Mouse (Mus musculus) heart, adult 2 months (tissue): ENCODE results near the gene Hes2.

Experiments
- CTCF ChIP-seq: fragments of 200-600 bp; IDR thresholded peaks from 2 replicates; pipeline ENCODE4 v1.8.1; 2022; ENCODE audit warnings: antibody characterized with exemption, mild to moderate bottlenecking, moderate library complexity
- EP300 ChIP-seq: fragments of 200-500 bp; IDR thresholded peaks from 2 replicates; pipeline ENCODE4 v1.6.1; 2011; ENCODE audit warnings: low read depth, low read length, control low read depth; ENCODE audit not compliant: insufficient read depth
- POLR2A ChIP-seq: fragments of 200-500 bp; IDR thresholded peaks from 2 replicates; pipeline ENCODE4 v1.6.1; 2011; ENCODE audit warnings: mild to moderate bottlenecking, low read depth, low read length, control low read depth; ENCODE audit not compliant: insufficient read depth

DNA sequence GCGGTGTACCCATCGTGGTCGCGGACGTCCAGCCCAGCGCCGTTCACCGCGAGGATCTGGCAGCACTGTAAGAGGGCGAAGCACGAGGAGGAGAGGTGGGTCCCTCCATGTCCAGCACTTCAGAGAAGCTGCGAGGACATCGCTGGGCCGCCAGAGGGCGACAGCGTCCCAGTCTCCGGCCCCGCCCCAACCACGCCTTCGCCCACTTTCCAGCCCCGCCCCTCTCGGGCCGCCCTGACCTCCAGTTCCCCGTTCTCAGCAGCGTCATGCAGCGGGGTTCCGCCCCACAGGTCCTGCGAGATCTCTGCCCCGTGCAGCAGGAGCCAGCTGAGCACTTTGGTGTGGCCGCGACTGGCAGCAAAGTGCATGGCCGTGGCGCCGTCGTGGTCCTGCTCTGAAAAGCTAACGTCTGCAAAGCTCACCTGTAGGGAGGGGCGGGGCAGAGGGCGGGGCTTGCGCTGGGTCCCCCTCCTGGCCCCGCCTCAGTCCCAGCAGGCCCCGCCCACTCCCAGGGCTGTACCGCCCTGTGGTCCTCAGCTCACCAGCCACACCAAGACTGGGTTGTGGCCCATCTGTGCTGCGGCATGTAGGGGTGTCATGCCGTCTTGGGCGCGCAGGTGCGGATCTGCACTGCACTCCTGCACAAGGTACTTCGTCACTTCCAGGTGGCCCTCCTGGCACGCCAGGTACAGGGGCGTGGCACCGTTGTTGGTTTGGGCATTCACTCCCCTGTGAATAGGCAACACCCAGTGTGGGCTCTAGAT, 20.0 kb upstream of the Hes2 start:
- TF ChIP-seq POLR2A (no peak), CTCF (no peak), EP300 (no peak)
